Mouse (Mus musculus): Measurements from ENCODE around the gene Gm2163. TPM values are rescaled to one million over a fixed set of nuclear protein-coding genes. Genes with fewer than 3 reads are reported as not detected.
"Not testable (repeated sequence)": the region's sequence is repeated elsewhere in the genome, so short reads cannot be mapped to it uniquely, and the experiment has no call there.

Gm2163 gene
- polyA plus RNA-seq (2015; fragmentation: Nextera tagmentation; extraction: Ambion mirVana), result 0.05 TPM in 1 of 2 replicates, not detected in the other

DNA sequence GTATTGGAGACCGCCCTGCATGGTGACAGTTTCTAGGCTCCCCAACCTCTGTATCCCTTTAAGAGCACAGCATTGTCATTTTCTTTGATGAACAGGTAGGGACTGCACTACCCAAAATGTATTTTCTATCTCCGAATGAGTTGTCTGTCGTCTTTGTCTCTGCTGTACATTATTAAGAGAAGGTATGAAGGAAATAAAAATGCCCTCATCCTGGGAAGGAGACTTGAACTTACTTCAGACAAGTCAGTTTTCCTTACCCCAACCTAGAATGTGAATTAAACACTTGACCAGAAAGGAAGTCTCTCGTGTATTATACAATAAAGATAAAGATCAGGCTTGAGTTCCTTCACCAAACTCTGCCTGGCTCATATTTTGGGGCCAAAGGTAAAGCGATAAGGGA is at the start of gene Gm2163:
Gene Gm2163 (plus strand): TSS at position 301 of the 400 bp plus-strand sequence.
- H3K27me3 ChIP-seq (ENCODE audit: control insufficient read depth, insufficient read depth, low read length); H3K4me1 ChIP-seq (replicated peaks; ENCODE audit: control insufficient read depth, insufficient read depth); ATAC-seq (ENCODE audit: low FRiP score, low TSS enrichment); H3K27ac ChIP-seq (replicated peaks); H3K9me3 ChIP-seq (ENCODE audit: control insufficient read depth, low read length); H3K36me3 ChIP-seq (ENCODE audit: control insufficient read depth, insufficient read depth, low read length); DNase-seq (ENCODE audit: low spot score); H3K4me3 ChIP-seq (ENCODE audit: low read depth, low read length); H3K4me2 ChIP-seq (replicated peaks; ENCODE audit: low read depth); H3K9ac ChIP-seq (ENCODE audit: low read length): not testable (repeated sequence)
- WGBS, result no CpG with 5 or more reads among the region's 5 CpGs

GRCm38 (mm10) chr4:42439078-42439477 is 27.5 kb upstream of the Gm2163 start, which contains the start of gene Gm21586:
Gene Gm21586 (plus strand): TSS chr4:42439378.
- WGBS, result no CpG with 5 or more reads among the region's 18 CpGs

GRCm38 (mm10) chr4:42528075-42528474 is 61.5 kb downstream of the Gm2163 start, which contains the start of gene Fam205a2:
Gene Fam205a2 (minus strand): TSS chr4:42528175.
- not testable (repeated sequence) for H3K4me3 ChIP-seq (ENCODE audit: low read depth, low read length); H3K4me2 ChIP-seq (replicated peaks; ENCODE audit: low read depth); H3K36me3 ChIP-seq (ENCODE audit: control insufficient read depth, insufficient read depth, low read length); ATAC-seq (ENCODE audit: low FRiP score, low TSS enrichment); H3K9ac ChIP-seq (ENCODE audit: low read length); DNase-seq (ENCODE audit: low spot score); H3K4me1 ChIP-seq (replicated peaks; ENCODE audit: control insufficient read depth, insufficient read depth); H3K27ac ChIP-seq (replicated peaks); H3K9me3 ChIP-seq (ENCODE audit: control insufficient read depth, low read length); H3K27me3 ChIP-seq (ENCODE audit: control insufficient read depth, insufficient read depth, low read length)
- WGBS, result no CpG with 5 or more reads among the region's 1 CpGs

More at GRCm38 (mm10) chr4:42439078-42439477, 27.5 kb upstream of the Gm2163 start, which contains the start of gene Gm21586:
- not testable (repeated sequence) for H3K9ac ChIP-seq (ENCODE audit: low read length); ATAC-seq (ENCODE audit: low FRiP score, low TSS enrichment); H3K27ac ChIP-seq (replicated peaks); H3K27me3 ChIP-seq (ENCODE audit: control insufficient read depth, insufficient read depth, low read length); H3K4me3 ChIP-seq (ENCODE audit: low read depth, low read length); H3K36me3 ChIP-seq (ENCODE audit: control insufficient read depth, insufficient read depth, low read length); H3K9me3 ChIP-seq (ENCODE audit: control insufficient read depth, low read length); DNase-seq (ENCODE audit: low spot score); H3K4me2 ChIP-seq (replicated peaks; ENCODE audit: low read depth); H3K4me1 ChIP-seq (replicated peaks; ENCODE audit: control insufficient read depth, insufficient read depth)

DNA sequence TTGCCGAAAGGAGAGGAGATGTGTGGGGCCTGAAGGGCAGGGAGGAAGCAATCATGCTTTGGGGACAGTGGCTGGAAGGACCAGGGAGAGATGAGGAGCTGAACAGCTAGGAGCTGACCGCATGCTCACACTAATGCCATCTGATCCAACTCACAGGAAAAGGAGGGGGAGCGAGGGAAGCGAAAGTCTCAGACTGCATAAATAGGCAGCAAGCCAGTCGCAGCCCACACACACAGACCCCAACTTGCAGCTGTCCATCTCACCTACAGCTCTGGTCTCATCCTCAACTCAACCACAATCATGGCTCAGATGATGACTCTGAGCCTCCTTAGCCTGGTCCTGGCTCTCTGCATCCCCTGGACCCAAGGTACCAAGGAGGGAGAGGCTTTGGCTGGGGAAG is 145.3 kb downstream of the Gm2163 start, which contains the start of gene Gm10591:
Gene Gm10591 (plus strand): TSS at position 301 of the 400 bp plus-strand sequence.
- DNase-seq (ENCODE audit: low spot score); ATAC-seq (ENCODE audit: low FRiP score, low TSS enrichment); H3K9ac ChIP-seq (ENCODE audit: low read length); H3K9me3 ChIP-seq (ENCODE audit: control insufficient read depth, low read length); H3K4me1 ChIP-seq (replicated peaks; ENCODE audit: control insufficient read depth, insufficient read depth); H3K36me3 ChIP-seq (ENCODE audit: control insufficient read depth, insufficient read depth, low read length); H3K4me2 ChIP-seq (replicated peaks; ENCODE audit: low read depth); H3K27me3 ChIP-seq (ENCODE audit: control insufficient read depth, insufficient read depth, low read length); H3K27ac ChIP-seq (replicated peaks); H3K4me3 ChIP-seq (ENCODE audit: low read depth, low read length): not testable (repeated sequence)
- no CpG with 5 or more reads among the region's 5 CpGs for WGBS

DNA sequence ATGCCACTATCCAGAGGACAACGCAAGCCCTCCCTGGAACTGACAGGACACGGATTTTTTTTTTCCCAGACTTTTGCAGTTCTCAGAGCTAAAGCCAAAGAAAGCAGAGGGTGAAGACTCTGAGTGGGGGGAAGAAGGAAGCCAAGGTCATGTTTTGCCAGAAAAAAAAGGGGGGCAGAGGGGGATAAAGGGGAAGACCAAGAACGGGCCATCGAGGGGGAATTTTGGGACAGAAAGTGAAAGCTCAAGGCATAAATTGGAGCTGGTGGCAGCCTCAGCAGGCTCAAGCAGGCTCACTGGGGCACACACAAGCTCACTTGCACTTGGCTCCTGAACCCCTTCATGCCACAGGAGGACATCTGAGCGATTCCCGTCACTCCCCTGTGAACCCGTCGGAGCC is 162.9 kb downstream of the Gm2163 start, which contains the start of gene Gm2564:
Gene Gm2564 (plus strand): TSS at position 301 of the 400 bp plus-strand sequence.
- H3K27me3 ChIP-seq (ENCODE audit: control insufficient read depth, insufficient read depth, low read length); H3K4me2 ChIP-seq (replicated peaks; ENCODE audit: low read depth); H3K4me1 ChIP-seq (replicated peaks; ENCODE audit: control insufficient read depth, insufficient read depth); ATAC-seq (ENCODE audit: low FRiP score, low TSS enrichment); H3K9me3 ChIP-seq (ENCODE audit: control insufficient read depth, low read length); H3K4me3 ChIP-seq (ENCODE audit: low read depth, low read length); H3K27ac ChIP-seq (replicated peaks); H3K9ac ChIP-seq (ENCODE audit: low read length); H3K36me3 ChIP-seq (ENCODE audit: control insufficient read depth, insufficient read depth, low read length); DNase-seq (ENCODE audit: low spot score): not testable (repeated sequence)
- no CpG with 5 or more reads among the region's 8 CpGs for WGBS

Other genes with a start within 250 kb of the Gm2163 start
- gene Gm10600, start 226.1 kb upstream of the Gm2163 start, polyA plus RNA-seq (2015; fragmentation: Nextera tagmentation; extraction: Ambion mirVana), result not detected in 2 replicates
- 0.42 TPM in 1 of 2 replicates, not detected in the other for gene Ccl21b, start 211.0 kb upstream of the Gm2163 start, polyA plus RNA-seq (2015; fragmentation: Nextera tagmentation; extraction: Ambion mirVana)
- gene Gm21953, start 172.5 kb upstream of the Gm2163 start, polyA plus RNA-seq (2015; fragmentation: Nextera tagmentation; extraction: Ambion mirVana), result not detected in 2 replicates
- not detected in 2 replicates for gene Fam205a3, start 148.4 kb upstream of the Gm2163 start, polyA plus RNA-seq (2015; fragmentation: Nextera tagmentation; extraction: Ambion mirVana)
- not detected in 2 replicates for gene Gm21586, start 27.4 kb upstream of the Gm2163 start, polyA plus RNA-seq (2015; fragmentation: Nextera tagmentation; extraction: Ambion mirVana)
- gene Fam205a2, start 61.4 kb downstream of the Gm2163 start, polyA plus RNA-seq (2015; fragmentation: Nextera tagmentation; extraction: Ambion mirVana), result not detected in 2 replicates
- 0.42 TPM in 1 of 2 replicates, not detected in the other for gene Gm10591, start 145.4 kb downstream of the Gm2163 start, polyA plus RNA-seq (2015; fragmentation: Nextera tagmentation; extraction: Ambion mirVana)
- 0.23 and 0.39 TPM in 2 replicates for gene Gm2564, start 163.0 kb downstream of the Gm2163 start, polyA plus RNA-seq (2015; fragmentation: Nextera tagmentation; extraction: Ambion mirVana)
- not detected in 2 replicates for gene Ccl27b, start 188.5 kb downstream of the Gm2163 start, polyA plus RNA-seq (2015; fragmentation: Nextera tagmentation; extraction: Ambion mirVana)
- gene Il11ra2, start 195.1 kb downstream of the Gm2163 start, polyA plus RNA-seq (2015; fragmentation: Nextera tagmentation; extraction: Ambion mirVana), result not detected in 2 replicates

Data from stomach, postnatal 0 days (tissue).